Mouse (Mus musculus): Measurements from ENCODE around the gene Cenpc1. TPM values are rescaled to one million over a fixed set of nuclear protein-coding genes. Genes with fewer than 3 reads are reported as not detected.

Cenpc1 gene
- polyA plus RNA-seq, 1 experiment = 8.9 TPM

GRCm38 (mm10) chr5:86063501-86063900, 1.9 kb downstream of the Cenpc1 start:
- Histone ChIP-seq H3K27me3 (ENCODE audit: control insufficient read depth, insufficient read depth, low read length) (no peaks in the 10 kb centered on the region), H3K4me1 (replicated peaks; ENCODE audit: control insufficient read depth, insufficient read depth, low read length) (peaks cover 9% of the 10 kb centered on the region), H3K4me3 (ENCODE audit: control insufficient read depth, insufficient read depth, low read length) (no peak overlapping the region), H3K27ac (ENCODE audit: control insufficient read depth, insufficient read depth, low read length) (no peak overlapping the region), H3K36me3 (ENCODE audit: control insufficient read depth, insufficient read depth, low read length) (no peaks in the 10 kb centered on the region; the same call in 1 of the 2 replicates)
- TF ChIP-seq POLR2A (IDR thresholded peaks at IDR 0.05; ENCODE audit: control insufficient read depth, extremely low read depth, insufficient read depth, low read length, poor library complexity) = no peak
- no peak for TF ChIP-seq CTCF (IDR thresholded peaks at IDR 0.05; ENCODE audit: borderline replicate concordance, control insufficient read depth, extremely low read depth, insufficient read depth, low read length, poor library complexity)
- DNase-seq = no peak
- whole genome bisulfite sequencing = 80% methylated on average over 1 of the region's 1 CpGs

- no peak overlapping the region for H3K4me3 ChIP-seq (ENCODE audit: control insufficient read depth, insufficient read depth, low read length)
- H3K4me1 ChIP-seq (replicated peaks; ENCODE audit: control insufficient read depth, insufficient read depth, low read length) = no peaks in the 10 kb centered on the region
- no peak for DNase-seq
- no peak overlapping the region for H3K27ac ChIP-seq (ENCODE audit: control insufficient read depth, insufficient read depth, low read length)
- peaks cover 32% of the 10 kb centered on the region for H3K36me3 ChIP-seq (ENCODE audit: control insufficient read depth, insufficient read depth, low read length)
- no peak for TF ChIP-seq POLR2A (IDR thresholded peaks at IDR 0.05; ENCODE audit: control insufficient read depth, extremely low read depth, insufficient read depth, low read length, poor library complexity)
- no peak for TF ChIP-seq CTCF (IDR thresholded peaks at IDR 0.05; ENCODE audit: borderline replicate concordance, control insufficient read depth, extremely low read depth, insufficient read depth, low read length, poor library complexity)
- H3K27me3 ChIP-seq (ENCODE audit: control insufficient read depth, insufficient read depth, low read length) = no peaks in the 10 kb centered on the region
- WGBS = 97% methylated on average over 2 of the region's 2 CpGs
Observed at GRCm38 (mm10) chr5:86029820-86030219, 35.6 kb downstream of the Cenpc1 start.

- TF ChIP-seq POLR2A (IDR thresholded peaks at IDR 0.05; ENCODE audit: control insufficient read depth, extremely low read depth, insufficient read depth, low read length, poor library complexity) (no peak), CTCF (IDR thresholded peaks at IDR 0.05; ENCODE audit: borderline replicate concordance, control insufficient read depth, extremely low read depth, insufficient read depth, low read length, poor library complexity) (no peak)
- no peak overlapping the region for H3K27ac ChIP-seq (ENCODE audit: control insufficient read depth, insufficient read depth, low read length)
- H3K27me3 ChIP-seq (ENCODE audit: control insufficient read depth, insufficient read depth, low read length) = no peaks in the 10 kb centered on the region
- no peak for DNase-seq
- no peak overlapping the region for H3K4me3 ChIP-seq (ENCODE audit: control insufficient read depth, insufficient read depth, low read length)
- 89% methylated on average over 6 of the region's 6 CpGs for WGBS
- no peaks in the 10 kb centered on the region for H3K36me3 ChIP-seq (ENCODE audit: control insufficient read depth, insufficient read depth, low read length)
- H3K4me1 ChIP-seq (replicated peaks; ENCODE audit: control insufficient read depth, insufficient read depth, low read length) = no peaks in the 10 kb centered on the region
Observed at GRCm38 (mm10) chr5:85996545-85997510, 68.6 kb downstream of the Cenpc1 start.

- Histone ChIP-seq H3K4me1 (replicated peaks; ENCODE audit: control insufficient read depth, insufficient read depth, low read length) (no peaks in the 10 kb centered on the region), H3K4me3 (ENCODE audit: control insufficient read depth, insufficient read depth, low read length) (no peak overlapping the region), H3K36me3 (ENCODE audit: control insufficient read depth, insufficient read depth, low read length) (no peaks in the 10 kb centered on the region), H3K27ac (ENCODE audit: control insufficient read depth, insufficient read depth, low read length) (no peak overlapping the region), H3K27me3 (ENCODE audit: control insufficient read depth, insufficient read depth, low read length) (no peaks in the 10 kb centered on the region)
- WGBS = 27% methylated on average over 1 of the region's 1 CpGs
- TF ChIP-seq POLR2A (IDR thresholded peaks at IDR 0.05; ENCODE audit: control insufficient read depth, extremely low read depth, insufficient read depth, low read length, poor library complexity) (no peak), CTCF (IDR thresholded peaks at IDR 0.05; ENCODE audit: borderline replicate concordance, control insufficient read depth, extremely low read depth, insufficient read depth, low read length, poor library complexity) (no peak)
- no peak for DNase-seq
Observed at GRCm38 (mm10) chr5:85994551-85994950, 70.8 kb downstream of the Cenpc1 start.

GRCm38 (mm10) chr5:85992805-85993721, 72.3 kb downstream of the Cenpc1 start:
- no peaks in the 10 kb centered on the region for H3K27me3 ChIP-seq (ENCODE audit: control insufficient read depth, insufficient read depth, low read length)
- WGBS = 94% methylated on average over 4 of the region's 4 CpGs
- DNase-seq = no peak
- H3K4me1 ChIP-seq (replicated peaks; ENCODE audit: control insufficient read depth, insufficient read depth, low read length) = no peaks in the 10 kb centered on the region
- H3K4me3 ChIP-seq (ENCODE audit: control insufficient read depth, insufficient read depth, low read length) = no peak overlapping the region
- no peak overlapping the region for H3K27ac ChIP-seq (ENCODE audit: control insufficient read depth, insufficient read depth, low read length)
- no peak for TF ChIP-seq POLR2A (IDR thresholded peaks at IDR 0.05; ENCODE audit: control insufficient read depth, extremely low read depth, insufficient read depth, low read length, poor library complexity)
- no peak for TF ChIP-seq CTCF (IDR thresholded peaks at IDR 0.05; ENCODE audit: borderline replicate concordance, control insufficient read depth, extremely low read depth, insufficient read depth, low read length, poor library complexity)
- H3K36me3 ChIP-seq (ENCODE audit: control insufficient read depth, insufficient read depth, low read length) = no peaks in the 10 kb centered on the region

- no peaks in the 10 kb centered on the region for H3K27me3 ChIP-seq (ENCODE audit: control insufficient read depth, insufficient read depth, low read length)
- no peak overlapping the region for H3K4me3 ChIP-seq (ENCODE audit: control insufficient read depth, insufficient read depth, low read length)
- no peaks in the 10 kb centered on the region for H3K36me3 ChIP-seq (ENCODE audit: control insufficient read depth, insufficient read depth, low read length)
- TF ChIP-seq POLR2A (IDR thresholded peaks at IDR 0.05; ENCODE audit: control insufficient read depth, extremely low read depth, insufficient read depth, low read length, poor library complexity) (no peak), CTCF (IDR thresholded peaks at IDR 0.05; ENCODE audit: borderline replicate concordance, control insufficient read depth, extremely low read depth, insufficient read depth, low read length, poor library complexity) (no peak)
- no peak for DNase-seq
- WGBS = 33% methylated on average over 1 of the region's 1 CpGs
- no peak overlapping the region for H3K27ac ChIP-seq (ENCODE audit: control insufficient read depth, insufficient read depth, low read length)
- no peaks in the 10 kb centered on the region for H3K4me1 ChIP-seq (replicated peaks; ENCODE audit: control insufficient read depth, insufficient read depth, low read length)
Observed at GRCm38 (mm10) chr5:85992055-85992454, 73.3 kb downstream of the Cenpc1 start.

Data from thymus, adult 2 months (tissue).